Mouse (Mus musculus) cortical plate, adult 2 months (tissue): ENCODE measurements around the gene Cemip2.

Source experiments
- CTCF ChIP-seq: fragments of 200-500 bp; IDR thresholded peaks from 2 replicates; pipeline ENCODE4 v1.5.1; 2011; ENCODE audit warnings: mild to moderate bottlenecking, control low read depth, low read length; ENCODE audit not compliant: insufficient read depth; ENCODE audit errors: extremely low read depth
- POLR2A ChIP-seq: fragments of 200-500 bp; IDR thresholded peaks from 2 replicates; pipeline ENCODE4 v1.6.1; 2011; ENCODE audit warnings: mild to moderate bottlenecking, low read length, control low read depth; ENCODE audit not compliant: insufficient read depth; ENCODE audit errors: extremely low read depth

DNA sequence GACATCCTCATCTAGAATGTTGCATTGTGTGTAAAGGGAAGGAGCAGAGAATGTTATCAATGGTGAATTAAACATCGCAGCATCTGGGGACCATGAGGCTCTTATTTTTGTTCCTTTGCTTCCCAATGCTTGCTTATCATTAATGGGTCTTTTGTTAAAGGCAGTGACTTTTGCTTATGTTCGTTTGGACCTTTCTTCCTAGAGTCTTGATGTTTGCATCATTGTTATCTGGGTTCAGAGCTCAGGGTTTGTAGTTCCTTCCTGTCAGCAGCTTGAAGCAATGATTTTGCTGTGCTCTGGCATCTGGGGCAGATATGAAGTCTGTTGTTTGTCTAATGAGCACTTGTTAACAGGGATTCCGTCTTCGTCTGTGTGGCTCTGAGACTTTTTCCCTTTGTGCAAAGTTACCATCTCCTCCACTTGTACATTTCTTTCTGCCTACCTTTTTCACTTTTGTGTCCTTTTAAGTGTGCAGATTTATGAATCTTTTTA lies 108.1 kb downstream of the Cemip2 start:
- TF ChIP-seq POLR2A (no peak), CTCF (no peak)
